ENCODE assay signal across 21 mouse cellular contexts in genomic region chr10:76332040-76332439, GRCm38 (mm10). TPM values are rescaled to one million over a fixed set of nuclear protein-coding genes. Genes with fewer than 3 reads are reported as not detected.
A peak's percentile ranks its signal among the peaks of the same experiment; 100 is the strongest.
DNase-seq lines count a peak whose midpoint lies in the region; TF ChIP-seq lines count a peak whose summit lies in the region.
"Had no signal": no experiment of that assay in that cellular context is flagged by ENCODE, and none has a peak within 500 bp of the region (broad histone marks: within the 10 kb centered on the region; RNA-seq: fewer than 3 reads in every experiment).

No protein-coding gene starts in this region.

- TF ChIP-seq CTCF in left cerebral cortex, adult 2 months (IDR thresholded peaks at IDR 0.05), result no peak; the same call in 1 of the 2 replicates
- no peak for TF ChIP-seq CTCF in cortical plate, adult 2 months (IDR thresholded peaks at IDR 0.05; ENCODE audit: extremely low read depth, insufficient read depth, low read length)

- peaks cover 2% of the 10 kb centered on the region for H3K4me1 ChIP-seq in cortical plate, adult 2 months (ENCODE audit: control insufficient read depth, insufficient read depth, low read length)

- no peak for TF ChIP-seq POLR2A in cortical plate, adult 2 months (IDR thresholded peaks at IDR 0.05; ENCODE audit: extremely low read depth, insufficient read depth, low read length)

- intact Hi-C loops in left cerebral cortex, adult 2 months (cut with DNase I), result no loop called here

- DNase-seq in layer of hippocampus, adult 11-12 months (ENCODE audit: low spot score), result peak; percentile 34
- no peak for DNase-seq in layer of hippocampus, adult 9-10 months (ENCODE audit: low spot score)
- no peak for DNase-seq in left cerebral cortex, adult 2 months (ENCODE audit: extremely low spot score in 1 of 2, low spot score in 2 of 2)
- no peak for DNase-seq in left cerebral cortex, adult 18-20 months (ENCODE audit: low spot score in 2 of 2)
- DNase-seq in adrenal gland, adult 2 months, result no peak
- DNase-seq: adrenal gland, adult 8-10 months; adrenal gland, postnatal 25 days; cerebellum, adult 18-20 months; cerebellum, adult 9-11 months; cerebellum, postnatal 25 days; gastrocnemius, postnatal 25 days; heart, adult 18-20 months; heart, postnatal 14 days; heart, postnatal 4 days had no signal

- H3K4me3 ChIP-seq in left cerebral cortex, adult 2 months, result no peak overlapping the region
- no peak overlapping the region for H3K4me3 ChIP-seq in cortical plate, adult 2 months (ENCODE audit: insufficient read depth, low read length)
- H3K4me3 ChIP-seq: forebrain, embryonic 10.5 days; forebrain, embryonic 13.5 days; heart, embryonic 10.5 days; heart, embryonic 13.5 days had no signal

- peak overlapping the region; percentile 60 for H3K27ac ChIP-seq in left cerebral cortex, adult 2 months
- 0 out of 2 replicates have a peak overlapping the region, but pooled peaks have one; percentile 48 for H3K27ac ChIP-seq in cortical plate, adult 2 months (ENCODE audit: insufficient read depth, low read length)
- H3K27ac ChIP-seq: forebrain, embryonic 10.5 days; forebrain, embryonic 13.5 days; heart, embryonic 10.5 days; heart, embryonic 13.5 days; hindbrain, embryonic 14.5 days; hindbrain, postnatal 0 days had no signal

RNA-seq across cellular contexts. Expression of gene Dip2a, which starts 13.1 kb away (rescaled TPM):
- 10 to 100 TPM; 61.4 to 63.6 TPM for total RNA-seq in left cerebral cortex, adult 2 months (2021)
- 10 to 100 TPM; 62.6 to 63.3 TPM for total RNA-seq in left cerebral cortex, adult 18-20 months (2021)
- polyA plus RNA-seq in cortical plate, adult 2 months (2012; rRNA removed), result 48.7 and 49.2 TPM in 2 replicates
- 10 to 100 TPM; 19.2 to 23.8 TPM for total RNA-seq in adrenal gland, adult 2 months (2021)
- polyA plus RNA-seq in adrenal gland, adult 2 months (2012; rRNA removed), result 16.7 and 17.3 TPM in 2 replicates
